Mouse (Mus musculus) hindbrain, embryonic 12.5 days (tissue): ENCODE measurements around the gene Krtap4-2. TPM values are rescaled to one million over a fixed set of nuclear protein-coding genes. Genes with fewer than 3 reads are reported as not detected.

ENCODE experiments used
- polyA plus RNA-seq: library from polyadenylated mRNA; unstranded; fragments of >200 nt; fragmentation: Nextera tagmentation; extraction: Ambion mirVana; gene quantifications from 2 replicates; pipeline ENCODE4 v1.2.1, GENCODE M21; 2016

Krtap4-2 gene
- polyA plus RNA-seq, 1 experiment from 2014 or later = not detected

Other genes with a start within 250 kb of the Krtap4-2 start
- 32.7 and 39.8 TPM in 2 replicates for gene Krt10, start 245.7 kb downstream of the Krtap4-2 start, polyA plus RNA-seq
- gene Krt12, start 212.8 kb downstream of the Krtap4-2 start, polyA plus RNA-seq = 0.12 TPM in 1 of 2 replicates, not detected in the other
- gene Krt20, start 196.9 kb downstream of the Krtap4-2 start, polyA plus RNA-seq = 0.35 TPM in 2 replicates
- gene Krt23, start 141.9 kb downstream of the Krtap4-2 start, polyA plus RNA-seq = 0.22 TPM in 1 of 2 replicates, not detected in the other
- not detected in 2 replicates for gene Krt39, start 113.7 kb downstream of the Krtap4-2 start, polyA plus RNA-seq
- gene Krt40, start 91.9 kb downstream of the Krtap4-2 start, polyA plus RNA-seq = not detected in 2 replicates
- gene Krtap3-3, start 84.2 kb downstream of the Krtap4-2 start, polyA plus RNA-seq = not detected in 2 replicates
- not detected in 2 replicates for gene Krtap3-2, start 78.2 kb downstream of the Krtap4-2 start, polyA plus RNA-seq
- gene Gm11939, start 75.6 kb downstream of the Krtap4-2 start, polyA plus RNA-seq = not detected in 2 replicates
- gene Krtap3-1, start 68.5 kb downstream of the Krtap4-2 start, polyA plus RNA-seq = not detected in 2 replicates
- not detected in 2 replicates for gene Krtap1-5, start 54.1 kb downstream of the Krtap4-2 start, polyA plus RNA-seq
- not detected in 2 replicates for gene Krtap1-4, start 51.4 kb downstream of the Krtap4-2 start, polyA plus RNA-seq
- gene Krtap1-3, start 43.7 kb downstream of the Krtap4-2 start, polyA plus RNA-seq = not detected in 2 replicates
- gene Krtap9-3, start 37.0 kb downstream of the Krtap4-2 start, polyA plus RNA-seq = not detected in 2 replicates
- gene Gm11938, start 31.8 kb downstream of the Krtap4-2 start, polyA plus RNA-seq = not detected in 2 replicates
- not detected in 2 replicates for gene Gm11937, start 24.9 kb downstream of the Krtap4-2 start, polyA plus RNA-seq
- gene Krtap2-4, start 20.2 kb downstream of the Krtap4-2 start, polyA plus RNA-seq = not detected in 2 replicates
- not detected in 2 replicates for gene Gm11562, start 14.6 kb downstream of the Krtap4-2 start, polyA plus RNA-seq
- gene Krtap4-1, start 6.8 kb downstream of the Krtap4-2 start, polyA plus RNA-seq = not detected in 2 replicates
- gene Krtap4-7, start 9.0 kb upstream of the Krtap4-2 start, polyA plus RNA-seq = not detected in 2 replicates
- gene Gm11555, start 15.2 kb upstream of the Krtap4-2 start, polyA plus RNA-seq = not detected in 2 replicates
- gene Gm11563, start 23.9 kb upstream of the Krtap4-2 start, polyA plus RNA-seq = not detected in 2 replicates
- gene Krtap4-6, start 30.9 kb upstream of the Krtap4-2 start, polyA plus RNA-seq = not detected in 2 replicates
- gene Gm14190, start 55.7 kb upstream of the Krtap4-2 start, polyA plus RNA-seq = not detected in 2 replicates
- not detected in 2 replicates for gene Gm14180, start 99.2 kb upstream of the Krtap4-2 start, polyA plus RNA-seq
- not detected in 2 replicates for gene Gm11595, start 137.8 kb upstream of the Krtap4-2 start, polyA plus RNA-seq
- not detected in 2 replicates for gene Krtap4-8, start 145.6 kb upstream of the Krtap4-2 start, polyA plus RNA-seq
- gene Krtap4-9, start 150.1 kb upstream of the Krtap4-2 start, polyA plus RNA-seq = not detected in 2 replicates
- not detected in 2 replicates for gene Gm11596, start 158.4 kb upstream of the Krtap4-2 start, polyA plus RNA-seq
- not detected in 2 replicates for gene Gm11569, start 163.8 kb upstream of the Krtap4-2 start, polyA plus RNA-seq
- not detected in 2 replicates for gene Gm11554, start 169.4 kb upstream of the Krtap4-2 start, polyA plus RNA-seq
- gene Krtap4-13, start 174.8 kb upstream of the Krtap4-2 start, polyA plus RNA-seq = not detected in 2 replicates
- not detected in 2 replicates for gene Gm11564, start 180.6 kb upstream of the Krtap4-2 start, polyA plus RNA-seq
- not detected in 2 replicates for gene 2300003K06Rik, start 203.0 kb upstream of the Krtap4-2 start, polyA plus RNA-seq
- gene Krtap4-16, start 216.5 kb upstream of the Krtap4-2 start, polyA plus RNA-seq = not detected in 2 replicates
- gene Gm11568, start 222.8 kb upstream of the Krtap4-2 start, polyA plus RNA-seq = not detected in 2 replicates
- not detected in 2 replicates for gene Gm11559, start 229.4 kb upstream of the Krtap4-2 start, polyA plus RNA-seq
- not detected in 2 replicates for gene Krtap9-1, start 238.3 kb upstream of the Krtap4-2 start, polyA plus RNA-seq
- gene Gm11567, start 244.1 kb upstream of the Krtap4-2 start, polyA plus RNA-seq = not detected in 2 replicates